Mouse (Mus musculus): ENCODE results near the gene Mapk1ip1l. TPM values are rescaled to one million over a fixed set of nuclear protein-coding genes. Genes with fewer than 3 reads are reported as not detected.
A peak's percentile ranks its signal among the peaks of the same experiment; 100 is the strongest.

Gene Mapk1ip1l
- total and polyA plus RNA-seq, 3 experiments = 39.5 to 86.9 (median 63.1) TPM

- DNase-seq = no peak
Measured at GRCm38 (mm10) chr14:47361418-47361817, 63.4 kb downstream of the Mapk1ip1l start.

- DNase-seq = no peak
Measured at GRCm38 (mm10) chr14:47361899-47362298, 63.8 kb downstream of the Mapk1ip1l start.

DNA sequence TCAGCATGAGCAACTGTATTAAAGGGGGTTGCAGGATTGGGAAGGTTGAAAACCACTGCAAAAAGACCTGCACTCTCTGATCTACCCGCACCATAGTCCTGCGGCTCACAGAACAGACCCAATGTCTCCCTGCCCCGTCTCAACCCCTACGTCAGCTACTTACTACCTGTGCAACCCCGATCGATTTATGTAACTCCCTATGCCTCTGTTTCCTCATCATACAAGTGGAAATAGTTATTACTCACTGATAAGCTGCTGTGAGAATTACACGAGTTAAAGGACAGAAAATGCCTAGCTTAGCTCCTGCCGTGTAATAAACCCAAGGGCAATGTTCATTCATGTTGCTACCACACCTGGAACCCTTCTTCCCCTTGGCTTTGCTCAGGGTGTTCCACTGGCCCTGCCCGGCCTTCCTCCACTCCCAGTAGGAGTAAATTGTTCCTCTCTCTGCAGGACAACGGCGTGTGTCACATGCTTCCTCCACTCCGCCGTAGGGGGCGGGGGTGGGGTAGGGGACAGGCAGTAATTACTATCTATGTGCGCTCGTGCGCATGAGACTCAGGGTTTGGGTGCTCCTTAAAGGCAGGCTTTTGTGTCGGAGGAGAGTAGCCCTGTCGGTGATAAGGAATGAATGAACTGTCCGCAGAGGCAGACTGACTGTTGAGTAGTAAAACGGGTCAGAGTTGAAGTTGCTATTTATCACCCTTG is 66.8 kb downstream of the Mapk1ip1l start:
- DNase-seq = peak; percentile 24

DNA sequence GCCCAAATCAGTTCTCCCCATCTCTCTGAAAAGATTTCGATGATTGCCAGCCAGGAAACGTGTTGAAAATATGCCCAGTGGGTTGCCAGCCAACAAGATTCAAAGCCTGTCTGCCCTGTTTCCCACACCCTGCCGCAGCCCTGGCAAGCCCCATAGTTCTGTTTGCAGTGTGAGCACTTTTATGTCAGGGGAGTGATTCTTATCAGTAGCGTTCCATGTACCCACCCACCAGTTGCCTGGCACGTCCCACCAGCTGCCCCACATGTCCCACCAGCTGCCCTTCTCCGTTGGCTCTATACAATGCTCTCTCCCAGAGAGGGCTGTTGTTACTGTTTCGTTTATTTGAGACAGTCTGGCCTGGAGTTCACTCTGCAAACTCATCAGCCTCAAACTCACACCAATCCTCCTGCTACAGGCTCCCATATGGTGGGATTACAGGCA is 68.8 kb downstream of the Mapk1ip1l start:
- peak; percentile 28 for DNase-seq

DNA sequence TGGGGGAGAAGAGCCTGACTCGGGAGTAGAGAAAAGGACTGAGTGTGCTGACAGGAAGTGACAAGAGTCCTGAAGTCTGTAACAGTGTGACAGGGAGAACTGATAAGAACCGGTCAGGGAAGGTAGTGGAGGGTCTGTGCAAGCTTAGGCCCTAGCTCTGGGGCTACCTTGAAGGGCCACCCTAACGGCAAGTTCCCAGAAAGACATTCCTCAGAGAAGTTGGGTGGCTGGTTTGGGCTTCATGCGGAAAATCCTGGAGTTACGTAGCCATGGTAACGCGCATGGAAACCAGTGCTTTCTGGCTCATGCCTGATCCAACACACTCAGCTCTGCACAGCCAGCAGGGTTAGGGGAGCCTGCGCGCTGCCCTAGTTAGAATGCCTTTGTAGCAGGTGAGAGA is 69.4 kb downstream of the Mapk1ip1l start, which contains the start of gene Lgals3:
Gene Lgals3, plus strand, starts transcription at position 291 of the 400 bp plus-strand sequence.
- peak; percentile 32 for DNase-seq

- no peak for DNase-seq
Measured at GRCm38 (mm10) chr14:47369741-47370140, 71.7 kb downstream of the Mapk1ip1l start.

DNA sequence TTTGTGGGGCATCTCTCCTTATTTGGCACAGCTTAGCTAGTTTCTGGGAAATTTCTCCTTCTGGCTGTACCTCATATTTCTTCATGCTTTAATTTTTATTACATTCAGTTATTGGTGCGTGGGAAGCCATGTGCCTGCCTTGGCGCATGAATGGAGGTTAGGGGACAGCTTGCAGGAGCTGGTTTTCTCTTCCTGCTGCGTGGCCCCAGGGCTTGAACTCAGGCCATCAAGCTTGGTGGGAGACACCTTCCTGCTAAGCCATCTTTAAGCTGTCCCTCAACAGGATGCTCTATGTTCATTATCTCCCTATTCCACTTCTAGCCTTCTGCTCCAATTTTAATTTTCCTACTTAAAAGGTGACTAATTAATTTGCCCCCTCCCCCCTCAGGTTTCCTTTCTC is 72.7 kb downstream of the Mapk1ip1l start:
- no peak for DNase-seq

DNA sequence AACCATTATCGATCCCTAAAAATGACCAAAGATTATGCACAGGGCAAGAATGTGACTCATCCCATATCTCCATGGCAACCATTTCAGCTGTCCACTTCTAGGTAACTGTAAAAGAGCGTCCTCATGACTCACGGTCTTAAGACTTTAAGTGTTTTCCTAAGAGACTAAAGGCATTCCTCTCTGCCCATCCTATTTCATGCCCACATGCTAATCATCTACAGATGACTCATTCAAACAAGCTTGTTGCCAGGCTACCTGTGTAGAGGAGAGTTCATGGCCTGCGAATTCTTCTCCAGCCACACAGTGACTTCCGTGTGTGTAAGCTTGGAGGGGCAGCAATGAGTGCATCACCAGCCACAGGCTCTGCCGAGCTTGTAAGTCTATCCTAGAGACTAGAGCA is 73.6 kb downstream of the Mapk1ip1l start:
- peak; percentile 28 for DNase-seq

Other genes starting within 250 kb of the Mapk1ip1l start
- gene Gch1, start 108.9 kb upstream of the Mapk1ip1l start, total RNA-seq (2021) = 10 to 100 TPM; 77.0 to 85.2 TPM
- gene Gch1, start 108.9 kb upstream of the Mapk1ip1l start, polyA plus RNA-seq (2012; rRNA removed) = 72.9 and 82.2 TPM in 2 replicates
- gene Wdhd1, start 21.4 kb upstream of the Mapk1ip1l start, total RNA-seq (2021) = 1 to 10 TPM; 2.0 to 3.0 TPM
- gene Wdhd1, start 21.4 kb upstream of the Mapk1ip1l start, polyA plus RNA-seq (2012; rRNA removed) = 0.13 and 0.28 TPM in 2 replicates
- gene Socs4, start 21.3 kb upstream of the Mapk1ip1l start, total RNA-seq (2021) = 10 to 100 TPM; 18.5 to 20.4 TPM
- gene Socs4, start 21.3 kb upstream of the Mapk1ip1l start, polyA plus RNA-seq (2012; rRNA removed) = 1.4 and 1.6 TPM in 2 replicates
- gene Lgals3, start 69.5 kb downstream of the Mapk1ip1l start, total RNA-seq (2021) = 10 to 100 TPM; 13.1 to 19.2 TPM
- 57.6 and 60.8 TPM in 2 replicates for gene Lgals3, start 69.5 kb downstream of the Mapk1ip1l start, polyA plus RNA-seq (2012; rRNA removed)
- 1 to 10 TPM; 1.1 to 1.4 TPM for gene Dlgap5, start 120.1 kb downstream of the Mapk1ip1l start, total RNA-seq (2021)
- 0.23 and 0.27 TPM in 2 replicates for gene Dlgap5, start 120.1 kb downstream of the Mapk1ip1l start, polyA plus RNA-seq (2012; rRNA removed)
- 10 to 100 TPM; 18.2 to 37.0 TPM for gene Fbxo34, start 152.2 kb downstream of the Mapk1ip1l start, total RNA-seq (2021)
- gene Fbxo34, start 152.2 kb downstream of the Mapk1ip1l start, polyA plus RNA-seq (2012; rRNA removed) = 13.1 and 15.8 TPM in 2 replicates

Data from adrenal gland, adult 2 months (tissue).